Mouse (Mus musculus): ENCODE measurements around the gene Limd1.
"Not testable (repeated sequence)": the region's sequence is repeated elsewhere in the genome, so short reads cannot be mapped to it uniquely, and the experiment has no call there.

DNA sequence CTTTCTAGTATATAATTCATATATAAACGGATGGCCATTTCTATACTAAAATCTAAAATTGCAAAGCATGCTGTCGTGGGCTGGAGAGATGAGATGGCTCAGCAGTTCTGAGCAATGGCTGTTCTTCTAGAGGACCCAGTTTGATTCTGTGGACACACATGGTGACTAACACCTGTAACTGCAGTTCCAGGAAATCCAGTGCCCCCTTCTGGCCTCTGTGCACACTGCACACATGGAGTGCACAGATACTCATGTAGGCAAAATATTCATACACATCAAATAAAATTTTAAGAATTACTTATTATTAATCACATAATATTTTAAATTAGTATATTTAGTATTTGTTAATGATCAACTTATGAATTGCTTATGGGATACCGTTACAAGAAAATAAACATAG lies 31.4 kb upstream of the Limd1 start:
- not testable (repeated sequence) for TF ChIP-seq EP300, CTCF (IDR thresholded peaks at IDR 0.05; ENCODE audit: low read depth)

Measured in heart, postnatal 0 days (tissue).